8 mouse cellular contexts compared by ENCODE assay signal in genomic region chr11:3539111-3539825, GRCm38 (mm10). TPM values are rescaled to one million over a fixed set of nuclear protein-coding genes. Genes with fewer than 3 reads are reported as not detected.
DNase-seq lines count a peak whose midpoint lies in the region; ATAC-seq and TF ChIP-seq lines count a peak whose summit lies in the region.

No protein-coding gene starts in this region.

- H3K4me1 ChIP-seq in erythroblast, embryonic 14.5 days (ENCODE audit: control insufficient read depth) = peaks cover 38% of the 10 kb centered on the region
- peaks cover 36% of the 10 kb centered on the region for H3K4me1 ChIP-seq in heart, embryonic 12.5 days (replicated peaks)
- peaks cover 31% of the 10 kb centered on the region for H3K4me1 ChIP-seq in kidney, postnatal 0 days (replicated peaks; ENCODE audit: insufficient read depth, low read length)
- peaks cover 19% of the 10 kb centered on the region for H3K4me1 ChIP-seq in liver, embryonic 11.5 days (replicated peaks; ENCODE audit: control insufficient read depth, insufficient read depth, low read length)
- H3K4me1 ChIP-seq in stomach, embryonic 14.5 days (ENCODE audit: control insufficient read depth, insufficient read depth, low read length) = peaks cover 25% of the 10 kb centered on the region

- H3K9ac ChIP-seq in heart, embryonic 12.5 days = peak overlapping the region; percentile 86
- peak overlapping the region; percentile 83 for H3K9ac ChIP-seq in kidney, postnatal 0 days (ENCODE audit: low read depth, low read length)
- H3K9ac ChIP-seq in liver, embryonic 11.5 days (ENCODE audit: low read depth, low read length) = peak overlapping the region; percentile 61
- peak overlapping the region; percentile 69 for H3K9ac ChIP-seq in stomach, embryonic 14.5 days (replicated peaks; ENCODE audit: low read depth, low read length)

- peaks cover 2% of the 10 kb centered on the region; the same call in 1 of the 2 replicates for H3K9me3 ChIP-seq in erythroblast, embryonic 14.5 days (ENCODE audit: control insufficient read depth, low read length)
- peaks cover 1% of the 10 kb centered on the region for H3K9me3 ChIP-seq in heart, embryonic 12.5 days (replicated peaks)
- H3K9me3 ChIP-seq in kidney, postnatal 0 days (replicated peaks; ENCODE audit: low read length) = no peaks in the 10 kb centered on the region
- no peaks in the 10 kb centered on the region for H3K9me3 ChIP-seq in liver, embryonic 11.5 days (ENCODE audit: control insufficient read depth, low read length)
- H3K9me3 ChIP-seq in stomach, embryonic 14.5 days (ENCODE audit: control insufficient read depth, low read depth, low read length) = no peaks in the 10 kb centered on the region

- H3K4me2 ChIP-seq in heart, embryonic 12.5 days = peak overlapping the region; percentile 74
- H3K4me2 ChIP-seq in kidney, postnatal 0 days (ENCODE audit: low read length) = peak overlapping the region; percentile 62
- H3K4me2 ChIP-seq in liver, embryonic 11.5 days = peak overlapping the region; percentile 76
- peak overlapping the region; percentile 70 for H3K4me2 ChIP-seq in stomach, embryonic 14.5 days (replicated peaks; ENCODE audit: low read depth, low read length)

- peak overlapping the region; percentile 42; the same call in 1 of the 2 replicates for H3K27ac ChIP-seq in heart, embryonic 12.5 days (ENCODE audit: poor library complexity, severe bottlenecking)
- H3K27ac ChIP-seq in kidney, postnatal 0 days = peak overlapping the region; percentile 70
- H3K27ac ChIP-seq in liver, embryonic 11.5 days (ENCODE audit: low read depth, low read length) = no peak overlapping the region
- H3K27ac ChIP-seq in stomach, embryonic 14.5 days (ENCODE audit: low read length) = peak overlapping the region; percentile 52; the same call in 1 of the 2 replicates

- H3K4me3 ChIP-seq in erythroblast, embryonic 14.5 days (replicated peaks) = peak overlapping the region; percentile 66
- peak overlapping the region; percentile 71 for H3K4me3 ChIP-seq in heart, embryonic 12.5 days
- peak overlapping the region; percentile 67 for H3K4me3 ChIP-seq in kidney, postnatal 0 days (replicated peaks; ENCODE audit: low read depth, low read length)
- H3K4me3 ChIP-seq in liver, embryonic 11.5 days (ENCODE audit: low read depth, low read length) = peak overlapping the region; percentile 55
- peak overlapping the region; percentile 60 for H3K4me3 ChIP-seq in stomach, embryonic 14.5 days (ENCODE audit: low read depth, low read length)

- no peaks in the 10 kb centered on the region; the same call in 1 of the 2 replicates for H3K27me3 ChIP-seq in erythroblast, embryonic 14.5 days (ENCODE audit: control insufficient read depth)
- H3K27me3 ChIP-seq in heart, embryonic 12.5 days (replicated peaks) = no peaks in the 10 kb centered on the region
- no peaks in the 10 kb centered on the region for H3K27me3 ChIP-seq in kidney, postnatal 0 days (ENCODE audit: insufficient read depth, low read length)
- no peaks in the 10 kb centered on the region for H3K27me3 ChIP-seq in liver, embryonic 11.5 days (replicated peaks; ENCODE audit: control insufficient read depth, insufficient read depth, low read length)
- H3K27me3 ChIP-seq in stomach, embryonic 14.5 days (ENCODE audit: control insufficient read depth, insufficient read depth, low read length) = no peaks in the 10 kb centered on the region

- peak; percentile 71 to 75 for DNase-seq in B cell, adult 2 months
- DNase-seq in brain, embryonic 14.5 days (ENCODE audit: low read depth) = peak; percentile 98
- peak; percentile 99 for DNase-seq in kidney, postnatal 0 days (ENCODE audit: low spot score)
- DNase-seq in liver, embryonic 11.5 days (ENCODE audit: low spot score) = peak; percentile 82
- DNase-seq in naive thymus-derived CD4-positive, alpha-beta T cell, adult 2 months (ENCODE audit: low read depth) = peak; percentile 55

- TF ChIP-seq CTCF in brain, embryonic 14.5 days (IDR thresholded peaks at IDR 0.05; ENCODE audit: borderline replicate concordance, extremely low read depth, insufficient read depth, insufficient read length) = no peak
- TF ChIP-seq CTCF in kidney, postnatal 0 days (IDR thresholded peaks at IDR 0.05; ENCODE audit: low read depth) = peak; percentile 16; the same call in 1 of the 2 replicates

- 3% methylated on average over 33 of the region's 33 CpGs for WGBS in heart, embryonic 12.5 days
- 3% methylated on average over 33 of the region's 33 CpGs for WGBS in kidney, postnatal 0 days
- WGBS in liver, embryonic 11.5 days = 3% methylated on average over 33 of the region's 33 CpGs
- 4% methylated on average over 33 of the region's 33 CpGs for WGBS in stomach, embryonic 14.5 days

- TF ChIP-seq POLR2A in brain, embryonic 14.5 days (IDR thresholded peaks at IDR 0.05; ENCODE audit: borderline replicate concordance, extremely low read depth, insufficient read depth, insufficient read length, poor library complexity, severe bottlenecking) = peak; percentile 72; the same call in 1 of the 2 replicates

- peak; percentile 88 for ATAC-seq in heart, embryonic 12.5 days (ENCODE audit: insufficient number of reproducible peaks, low FRiP score)
- ATAC-seq in kidney, postnatal 0 days (replicated peaks; ENCODE audit: low FRiP score, low read depth) = peak; percentile 78
- ATAC-seq in liver, embryonic 11.5 days (replicated peaks; ENCODE audit: low FRiP score) = peak; percentile 89
- ATAC-seq in stomach, embryonic 14.5 days (ENCODE audit: insufficient number of reproducible peaks, insufficient read depth, low FRiP score, low read depth) = peak; percentile 89

- H3K36me3 ChIP-seq in erythroblast, embryonic 14.5 days (ENCODE audit: control insufficient read depth) = no peaks in the 10 kb centered on the region
- H3K36me3 ChIP-seq in heart, embryonic 12.5 days = peaks cover 9% of the 10 kb centered on the region; the same call in 1 of the 2 replicates
- H3K36me3 ChIP-seq in kidney, postnatal 0 days (ENCODE audit: insufficient read depth, low read length) = 0 out of 2 replicates have a peak, but pooled peaks cover 4% of the 10 kb centered on the region
- H3K36me3 ChIP-seq in liver, embryonic 11.5 days (ENCODE audit: control insufficient read depth, insufficient read depth, low read length) = no peaks in the 10 kb centered on the region
- peaks cover 2% of the 10 kb centered on the region for H3K36me3 ChIP-seq in stomach, embryonic 14.5 days (ENCODE audit: control insufficient read depth, insufficient read depth, low read length)

RNA-seq across cellular contexts. Expression of gene Smtn, which starts 1.1 kb away (rescaled TPM):
- 5.8 and 12.7 TPM in 2 replicates for polyA plus RNA-seq in brain, embryonic 14.5 days (2012; rRNA removed)
- polyA plus RNA-seq in erythroblast, embryonic 14.5 days (2012) = 0.65 and 0.67 TPM in 2 replicates
- polyA plus RNA-seq in heart, embryonic 12.5 days (2016; fragmentation: Nextera tagmentation; extraction: Ambion mirVana) = 94.7 and 95.3 TPM in 2 replicates
- polyA plus RNA-seq in kidney, postnatal 0 days (2015; fragmentation: Nextera tagmentation; extraction: Ambion mirVana) = 86.4 and 94.3 TPM in 2 replicates
- polyA plus RNA-seq in liver, embryonic 11.5 days (2014; fragmentation: Nextera tagmentation; extraction: Ambion mirVana) = 27.0 and 29.3 TPM in 2 replicates
- polyA plus RNA-seq in stomach, embryonic 14.5 days (2014; fragmentation: Nextera tagmentation; extraction: Ambion mirVana) = 109 and 112 TPM in 2 replicates

RNA-seq across cellular contexts. Expression of gene Selenom, which starts 24.8 kb away (rescaled TPM):
- polyA plus RNA-seq in brain, embryonic 14.5 days (2012; rRNA removed) = 57.4 and 65.9 TPM in 2 replicates
- polyA plus RNA-seq in erythroblast, embryonic 14.5 days (2012) = 0.37 and 0.41 TPM in 2 replicates
- 125 and 129 TPM in 2 replicates for polyA plus RNA-seq in heart, embryonic 12.5 days (2016; fragmentation: Nextera tagmentation; extraction: Ambion mirVana)
- polyA plus RNA-seq in kidney, postnatal 0 days (2015; fragmentation: Nextera tagmentation; extraction: Ambion mirVana) = 124 and 125 TPM in 2 replicates
- polyA plus RNA-seq in liver, embryonic 11.5 days (2014; fragmentation: Nextera tagmentation; extraction: Ambion mirVana) = 27.9 and 35.9 TPM in 2 replicates
- polyA plus RNA-seq in stomach, embryonic 14.5 days (2014; fragmentation: Nextera tagmentation; extraction: Ambion mirVana) = 154 and 160 TPM in 2 replicates

RNA-seq across cellular contexts. Expression of gene Inpp5j, which starts 34.6 kb away (rescaled TPM):
- 2.2 and 4.1 TPM in 2 replicates for polyA plus RNA-seq in brain, embryonic 14.5 days (2012; rRNA removed)
- 0.01 TPM in 1 of 2 replicates, not detected in the other for polyA plus RNA-seq in erythroblast, embryonic 14.5 days (2012)
- polyA plus RNA-seq in heart, embryonic 12.5 days (2016; fragmentation: Nextera tagmentation; extraction: Ambion mirVana) = 11.4 and 11.5 TPM in 2 replicates
- 4.5 and 4.7 TPM in 2 replicates for polyA plus RNA-seq in kidney, postnatal 0 days (2015; fragmentation: Nextera tagmentation; extraction: Ambion mirVana)
- polyA plus RNA-seq in liver, embryonic 11.5 days (2014; fragmentation: Nextera tagmentation; extraction: Ambion mirVana) = 0.45 and 0.52 TPM in 2 replicates
- 1.2 and 2.0 TPM in 2 replicates for polyA plus RNA-seq in stomach, embryonic 14.5 days (2014; fragmentation: Nextera tagmentation; extraction: Ambion mirVana)

RNA-seq across cellular contexts. Expression of gene Pla2g3, which starts 51.2 kb away (rescaled TPM):
- 1.2 and 1.3 TPM in 2 replicates for polyA plus RNA-seq in brain, embryonic 14.5 days (2012; rRNA removed)
- 0.01 TPM in 1 of 2 replicates, not detected in the other for polyA plus RNA-seq in erythroblast, embryonic 14.5 days (2012)
- 0.26 and 0.30 TPM in 2 replicates for polyA plus RNA-seq in heart, embryonic 12.5 days (2016; fragmentation: Nextera tagmentation; extraction: Ambion mirVana)
- polyA plus RNA-seq in kidney, postnatal 0 days (2015; fragmentation: Nextera tagmentation; extraction: Ambion mirVana) = 0.25 and 0.32 TPM in 2 replicates
- polyA plus RNA-seq in liver, embryonic 11.5 days (2014; fragmentation: Nextera tagmentation; extraction: Ambion mirVana) = 0.27 TPM in 2 replicates
- 0.17 and 0.52 TPM in 2 replicates for polyA plus RNA-seq in stomach, embryonic 14.5 days (2014; fragmentation: Nextera tagmentation; extraction: Ambion mirVana)

Comparison
In these comparisons a context has a peak if more than half of its experiments do, and no peak if none do; other contexts are left out.
1. RNA of gene Selenom, which starts 24.8 kb away (polyA plus RNA-seq): 154 to 160 TPM in stomach, embryonic 14.5 days, 125 to 129 TPM in heart, embryonic 12.5 days, 124 to 125 TPM in kidney, postnatal 0 days, 57.4 to 65.9 TPM in brain, embryonic 14.5 days and 27.9 to 35.9 TPM in liver, embryonic 11.5 days; 0.37 to 0.41 TPM in erythroblast, embryonic 14.5 days; every median in the first group is over 10 times any median in the second.
2. Peak in every context shown above with its lines, with median percentiles within 50 percentile points of each other: DNase-seq, H3K4me3 ChIP-seq, ATAC-seq, H3K4me2 ChIP-seq and H3K9ac ChIP-seq.